Mouse (Mus musculus) spleen, adult 18-20 months (tissue): Measurements from ENCODE around the gene Igbp1b.

Source experiments
- DNase-seq, 2 experiments: peaks; one replicate each; pipeline ENCODE4 v3.0.0; 2022; ENCODE audit warnings: mixed read lengths in 2 of 2

The Igbp1b gene

GRCm38 (mm10) chr6:138658516-138658915 is at the start of gene Igbp1b:
Gene Igbp1b, minus strand, starts transcription at chr6:138658544.
- DNase-seq, result no peak

DNA sequence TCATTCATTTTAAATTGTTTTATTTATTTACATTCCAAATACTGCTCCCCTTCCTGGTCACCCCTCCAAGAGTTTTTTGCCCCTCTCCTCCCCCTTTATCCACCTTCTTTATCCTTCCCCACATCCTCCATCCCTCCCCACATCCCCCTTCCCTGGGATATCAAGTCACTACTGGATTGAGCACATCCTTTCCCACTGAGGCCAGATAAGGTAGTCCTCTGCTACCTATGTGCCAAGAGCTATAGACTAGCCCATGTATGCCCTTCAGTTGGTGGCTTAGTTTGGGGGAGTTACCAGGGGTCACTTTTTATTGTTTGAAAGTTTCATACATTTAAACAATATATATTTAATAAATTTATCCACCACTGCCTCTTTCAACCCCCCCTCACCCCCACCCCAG is 24.6 kb upstream of the Igbp1b start:
- no peak for DNase-seq

DNA sequence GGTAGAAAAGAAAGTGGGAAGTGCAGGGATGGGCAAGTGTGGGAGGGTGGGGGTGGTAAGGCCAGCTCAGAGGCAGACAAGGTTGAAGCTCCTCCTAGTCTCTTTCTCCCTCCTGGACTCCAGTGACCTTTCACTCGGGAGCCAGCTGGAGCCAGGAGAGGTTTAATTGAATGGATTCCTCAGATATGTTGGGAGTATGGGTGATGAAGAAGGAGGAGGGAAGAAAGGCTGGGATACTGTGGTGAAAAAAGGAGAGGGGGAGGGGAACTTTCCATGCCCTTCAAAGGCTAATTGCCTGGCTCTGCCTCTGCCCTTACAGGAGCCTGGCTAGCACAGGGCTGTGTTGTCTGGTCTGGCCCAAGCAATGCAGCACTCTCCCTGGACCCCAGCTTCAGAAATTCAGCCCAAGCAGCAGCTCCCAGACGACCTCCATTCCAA is 14.4 kb upstream of the Igbp1b start:
- DNase-seq, result no peak

DNA sequence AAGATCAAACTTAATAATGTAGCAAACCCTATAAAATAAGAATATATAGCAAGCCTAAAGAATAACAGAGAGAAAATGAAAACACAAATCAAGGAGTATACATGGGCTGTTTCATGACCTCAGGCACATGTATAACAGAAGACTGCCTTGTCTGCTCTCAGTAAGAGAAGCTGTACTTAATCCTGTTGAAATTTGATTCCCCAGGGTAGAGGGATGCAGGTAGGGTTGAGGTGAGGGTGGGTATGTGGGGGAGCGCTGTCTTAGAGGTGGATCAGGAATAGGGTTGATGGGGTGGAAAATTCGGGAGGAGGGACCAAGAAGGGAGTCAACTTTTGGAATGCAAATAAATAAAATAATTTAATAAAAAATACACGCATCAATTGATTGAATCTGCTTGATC is 7.1 kb upstream of the Igbp1b start:
- DNase-seq, result no peak

DNA sequence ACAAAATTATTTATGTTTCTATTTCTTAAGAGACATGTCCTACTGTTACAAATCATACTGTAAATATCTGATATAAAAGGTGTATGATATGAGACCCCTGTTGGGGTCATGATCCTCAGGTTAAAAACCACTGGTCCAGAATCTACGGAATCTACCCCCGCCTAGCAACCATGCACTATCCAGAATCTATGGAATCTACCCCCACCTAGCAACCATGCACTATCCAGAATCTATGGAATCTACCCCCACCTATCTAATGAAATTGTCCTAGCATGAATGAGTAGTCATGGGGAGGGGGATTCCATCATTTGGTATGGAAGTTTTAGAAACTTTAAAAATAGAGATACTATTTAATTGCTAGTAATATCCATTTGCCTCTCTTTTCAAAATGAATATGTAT is 12.7 kb downstream of the Igbp1b start:
- DNase-seq, result no peak

GRCm38 (mm10) chr6:138639351-138639750 is 19.0 kb downstream of the Igbp1b start:
- DNase-seq, result no peak

- no peak for DNase-seq
Observed at GRCm38 (mm10) chr6:138620786-138621185, 37.6 kb downstream of the Igbp1b start.

DNA sequence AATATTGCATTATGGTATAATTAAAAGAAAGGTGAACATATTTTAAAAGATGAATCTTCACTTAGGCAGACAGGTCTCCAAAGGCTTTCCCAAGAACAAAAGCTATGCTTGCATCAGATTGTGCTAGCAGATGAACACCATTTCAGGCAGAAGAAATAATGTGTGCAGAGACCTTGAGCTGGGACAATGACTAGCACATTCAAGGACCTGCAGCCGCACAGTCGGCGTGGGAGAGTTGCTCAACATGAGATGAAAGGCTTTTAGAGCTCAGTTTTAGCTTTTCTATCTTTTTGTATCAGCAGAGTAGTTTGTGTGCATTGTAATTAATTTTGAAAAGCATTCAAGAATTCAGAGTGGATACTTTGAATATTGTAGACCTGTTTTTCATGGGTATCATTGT is 39.9 kb downstream of the Igbp1b start:
- DNase-seq, result no peak
